Mouse (Mus musculus) thymus, adult 2 months (tissue): Measurements from ENCODE around the gene Pom121l2. TPM values are rescaled to one million over a fixed set of nuclear protein-coding genes. Genes with fewer than 3 reads are reported as not detected.

Experiments used
- DNase-seq: peaks from one replicate; pipeline ENCODE4 v3.0.0; 2021
- H3K27ac ChIP-seq: fragments of 200-500 bp; 2 replicates; pipeline ENCODE4 v1.5.1; 2012; ENCODE audit warnings: low read length, control low read depth; ENCODE audit not compliant: control insufficient read depth, insufficient read depth
- H3K27me3 ChIP-seq: fragments of 200-500 bp; 2 replicates; pipeline ENCODE4 v1.6.1; 2012; ENCODE audit warnings: mild to moderate bottlenecking, low read length, moderate library complexity, mixed read lengths; ENCODE audit not compliant: control insufficient read depth, insufficient read depth
- H3K36me3 ChIP-seq: fragments of 200-500 bp; 2 replicates; pipeline ENCODE4 v1.6.1; 2012; ENCODE audit warnings: mild to moderate bottlenecking, low read length, moderate library complexity; ENCODE audit not compliant: control insufficient read depth, insufficient read depth
- H3K4me1 ChIP-seq: fragments of 200-500 bp; replicated peaks from 2 replicates; pipeline ENCODE4 v1.6.1; 2012; ENCODE audit warnings: low read length; ENCODE audit not compliant: control insufficient read depth, insufficient read depth
- H3K4me3 ChIP-seq: fragments of 200-500 bp; 2 replicates; pipeline ENCODE4 v1.5.1; 2012; ENCODE audit warnings: mild to moderate bottlenecking, low read length, control low read depth, moderate library complexity; ENCODE audit not compliant: control insufficient read depth, insufficient read depth
- CTCF ChIP-seq: fragments of 200-500 bp; IDR thresholded peaks from 2 replicates; pipeline ENCODE4 v1.5.1; 2012; ENCODE audit warnings: mild to moderate bottlenecking, control low read depth, low read length, moderate library complexity, borderline replicate concordance; ENCODE audit not compliant: control insufficient read depth, poor library complexity, insufficient read depth; ENCODE audit errors: extremely low read depth
- POLR2A ChIP-seq: fragments of 200-500 bp; IDR thresholded peaks from 2 replicates; pipeline ENCODE4 v1.6.1; 2012; ENCODE audit warnings: mild to moderate bottlenecking, low read length, control low read depth, moderate library complexity; ENCODE audit not compliant: control insufficient read depth, poor library complexity, insufficient read depth; ENCODE audit errors: extremely low read depth
- WGBS: fragments of 180-500 bp; shearing (Covaris S2); methylation state at CpG from one replicate; pipeline ENCODE4 v1.1.7; 2018; 5-methylcytosine and 5-hydroxymethylcytosine counted together
- polyA plus RNA-seq: library from polyadenylated mRNA; depleted of rRNA; stranded (reverse); fragments of >200 nt; gene quantifications from 2 replicates; pipeline ENCODE4 v1.2.3, GENCODE M21; 2012

Pom121l2 gene
- polyA plus RNA-seq, 1 experiment = 0.08 TPM

DNA sequence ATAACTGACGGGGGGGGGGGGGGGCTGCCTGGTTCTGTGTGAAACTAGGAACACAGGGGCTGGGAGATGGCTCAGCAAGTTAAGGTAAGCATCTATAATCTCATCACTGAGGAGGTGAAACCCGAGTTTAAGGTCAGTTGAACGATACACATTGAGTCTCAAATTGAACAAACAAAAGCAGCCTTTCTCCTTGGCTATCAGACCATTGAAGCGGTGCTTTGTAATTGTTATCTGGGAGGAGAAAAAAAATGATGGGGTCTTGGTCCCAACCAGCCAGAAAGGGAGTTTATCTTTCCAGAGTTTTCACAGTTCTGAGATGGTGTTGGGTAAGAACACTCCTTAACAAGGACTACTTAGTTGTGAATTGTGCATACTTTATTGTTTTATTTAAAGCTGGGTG is 16.8 kb downstream of the Pom121l2 start:
- Histone ChIP-seq H3K27ac (no peak overlapping the region), H3K4me1 (peaks cover 14% of the 10 kb centered on the region), H3K4me3 (no peak overlapping the region), H3K36me3 (no peaks in the 10 kb centered on the region), H3K27me3 (peaks cover 15% of the 10 kb centered on the region)
- no peak for DNase-seq
- TF ChIP-seq POLR2A (no peak), CTCF (no peak)
- WGBS = 41% methylated on average over 4 of the region's 4 CpGs

DNA sequence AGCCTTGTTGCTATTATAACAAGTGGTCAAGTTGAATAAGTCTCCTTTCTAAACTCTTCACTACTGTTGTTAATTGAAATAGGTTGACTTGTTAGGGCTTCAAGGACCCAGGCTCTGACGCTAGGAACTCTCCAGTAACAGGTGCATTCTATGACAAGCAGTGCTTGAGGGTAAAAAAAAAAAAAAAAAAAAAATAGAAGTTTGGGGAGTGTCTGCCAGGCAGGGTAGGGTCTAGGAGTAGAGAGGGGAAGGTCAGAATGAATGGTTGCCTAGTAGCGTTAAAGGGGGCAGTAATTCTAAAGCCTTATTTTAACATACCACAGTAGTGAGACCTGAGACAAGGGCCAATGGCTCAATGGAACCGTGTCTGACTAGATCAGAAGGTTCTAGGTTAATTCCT is 17.4 kb downstream of the Pom121l2 start:
- 65% methylated on average over 3 of the region's 3 CpGs for WGBS
- no peak for TF ChIP-seq POLR2A
- TF ChIP-seq CTCF = no peak
- Histone ChIP-seq H3K36me3 (no peaks in the 10 kb centered on the region), H3K4me3 (no peak overlapping the region), H3K4me1 (peaks cover 14% of the 10 kb centered on the region), H3K27ac (no peak overlapping the region), H3K27me3 (peaks cover 15% of the 10 kb centered on the region)
- DNase-seq = no peak

DNA sequence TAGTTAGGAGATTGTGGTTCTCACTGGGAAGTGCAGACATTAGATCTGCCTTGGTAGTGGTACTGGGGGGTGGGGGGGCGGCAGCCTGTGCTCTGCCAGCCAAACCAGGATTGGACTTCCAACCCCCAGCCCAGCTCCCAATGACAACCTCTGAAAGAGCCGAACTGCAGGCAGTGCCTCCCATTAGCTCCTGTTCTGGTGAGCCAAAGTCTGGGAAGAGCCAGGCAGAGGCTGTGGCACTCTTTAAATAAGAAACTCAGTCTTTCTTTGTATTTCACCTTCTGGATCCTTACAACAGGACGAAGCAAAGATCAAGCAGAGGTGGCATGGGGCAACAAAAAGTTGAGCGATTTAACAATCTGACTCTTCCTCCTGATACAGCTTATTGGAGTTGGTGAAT is 18.2 kb downstream of the Pom121l2 start:
- TF ChIP-seq POLR2A (no peak), CTCF (no peak)
- DNase-seq = no peak
- 90% methylated on average over 4 of the region's 4 CpGs for WGBS
- H3K36me3 ChIP-seq = no peaks in the 10 kb centered on the region
- peaks cover 15% of the 10 kb centered on the region for H3K27me3 ChIP-seq
- H3K4me3 ChIP-seq = no peak overlapping the region
- no peak overlapping the region for H3K27ac ChIP-seq
- peaks cover 14% of the 10 kb centered on the region for H3K4me1 ChIP-seq

DNA sequence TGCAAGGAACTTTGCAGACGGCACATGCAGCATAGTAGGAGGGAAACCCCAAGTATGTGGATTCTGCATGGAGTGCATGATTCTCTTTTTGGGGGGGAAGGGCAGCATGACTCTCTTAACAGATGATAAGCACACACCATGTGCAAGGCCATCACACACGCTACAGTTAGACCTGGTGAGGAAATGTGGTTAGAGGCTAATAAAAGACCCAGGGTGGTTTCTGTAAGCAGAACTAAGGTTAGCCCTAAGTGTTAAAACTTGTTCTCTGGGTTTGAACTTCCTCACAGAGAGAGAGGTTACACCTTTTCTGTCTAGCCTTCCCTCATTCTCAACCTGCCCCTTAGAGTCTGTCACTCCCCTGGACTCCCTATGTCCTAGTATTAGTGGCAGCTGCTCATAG is 20.4 kb downstream of the Pom121l2 start:
- TF ChIP-seq POLR2A (no peak), CTCF (no peak)
- no peak for DNase-seq
- 26% methylated on average over 2 of the region's 2 CpGs for WGBS
- Histone ChIP-seq H3K4me1 (peaks cover 14% of the 10 kb centered on the region), H3K36me3 (no peaks in the 10 kb centered on the region), H3K4me3 (no peak overlapping the region), H3K27me3 (peaks cover 9% of the 10 kb centered on the region), H3K27ac (no peak overlapping the region)

DNA sequence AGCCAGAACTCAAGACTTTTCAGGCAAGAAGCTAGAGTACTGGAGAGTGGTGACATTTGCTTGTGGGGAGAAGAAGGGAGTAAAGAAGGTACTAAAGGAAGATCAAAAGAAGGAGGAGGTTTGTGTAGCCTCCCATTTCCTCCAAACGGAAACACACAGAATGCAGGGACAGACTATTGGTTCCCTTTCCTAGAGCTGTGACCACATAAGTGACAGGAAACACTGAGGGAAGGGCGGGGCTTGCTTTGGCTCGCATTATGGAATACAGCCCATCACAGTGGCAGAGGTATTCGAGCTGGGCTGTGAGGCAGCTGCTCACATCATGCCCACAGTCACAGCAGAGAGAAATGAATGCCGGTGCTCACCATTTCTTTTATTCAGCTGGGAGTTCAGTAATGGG is 20.8 kb downstream of the Pom121l2 start:
- H3K4me3 ChIP-seq = no peak overlapping the region
- no peak for DNase-seq
- WGBS = 0% methylated on average over 5 of the region's 5 CpGs
- H3K36me3 ChIP-seq = no peaks in the 10 kb centered on the region
- TF ChIP-seq POLR2A (no peak), CTCF (no peak)
- H3K27me3 ChIP-seq = peaks cover 9% of the 10 kb centered on the region
- H3K27ac ChIP-seq = no peak overlapping the region
- H3K4me1 ChIP-seq = peaks cover 19% of the 10 kb centered on the region

DNA sequence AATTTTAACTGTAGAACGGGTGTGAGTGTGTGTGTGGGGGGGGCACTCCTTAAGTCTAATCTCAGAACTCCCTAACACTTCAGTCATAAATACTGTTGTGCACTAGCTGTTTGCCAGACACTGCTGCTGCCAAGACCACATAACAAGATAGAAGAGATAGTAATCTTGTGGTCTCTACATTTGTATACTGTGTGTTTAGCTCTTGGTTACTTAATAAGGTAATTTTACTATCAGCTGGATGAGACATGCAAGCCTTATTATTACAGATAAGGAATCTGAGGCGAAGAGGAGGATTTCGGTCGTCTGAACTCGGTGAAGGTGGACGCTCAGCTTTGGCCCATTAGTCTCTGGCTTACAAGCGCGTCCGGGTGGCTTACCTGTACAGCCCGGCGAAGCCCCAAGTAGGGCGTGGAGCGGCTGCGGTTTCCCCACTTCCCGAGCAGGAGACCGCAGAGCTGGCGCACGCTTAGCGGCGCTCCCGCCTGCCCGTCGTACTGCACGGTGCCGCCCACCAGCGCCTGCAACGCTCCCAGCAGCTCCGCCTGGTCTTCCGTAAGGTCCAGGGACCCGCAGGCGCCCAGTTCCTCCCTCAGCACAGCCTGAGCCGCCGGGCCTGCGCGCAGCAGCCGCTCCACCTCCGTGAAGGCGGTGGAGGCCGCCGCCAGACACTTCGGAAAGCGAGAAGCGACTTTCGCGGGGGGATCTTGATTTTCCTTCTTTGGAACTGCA is 24.8 kb downstream of the Pom121l2 start:
- Histone ChIP-seq H3K27me3 (peaks cover 4% of the 10 kb centered on the region; the same call in 1 of the 2 replicates), H3K27ac (no peak overlapping the region), H3K4me3 (peak overlapping the region; percentile 69), H3K36me3 (no peaks in the 10 kb centered on the region), H3K4me1 (peaks cover 19% of the 10 kb centered on the region)
- under 1% methylated on average over 45 of the region's 45 CpGs for WGBS
- TF ChIP-seq CTCF (0 out of 2 replicates have a peak, but pooled peaks have one; percentile 21), POLR2A (no peak)
- peak; percentile 71 for DNase-seq
